Mouse (Mus musculus): ENCODE data around the gene Morn3. TPM values are rescaled to one million over a fixed set of nuclear protein-coding genes. Genes with fewer than 3 reads are reported as not detected.
A peak's percentile ranks its signal among the peaks of the same experiment; 100 is the strongest.

Morn3 gene
- total and polyA plus RNA-seq, 3 experiments: not detected

- Histone ChIP-seq H3K79me2 (replicated peaks; ENCODE audit: control insufficient read depth, extremely low read depth, insufficient read depth, poor library complexity, severe bottlenecking) (no peaks in the 10 kb centered on the region), H3K4me3 (replicated peaks in 1 of 3; ENCODE audit: low read depth in 2 of 3, low read length in 2 of 3, poor library complexity in 1 of 3) (no peak overlapping the region), H3K27me3 (replicated peaks) (no peaks in the 10 kb centered on the region), H3K9me3 (replicated peaks; ENCODE audit: low read length) (no peaks in the 10 kb centered on the region), H3K9ac (ENCODE audit: insufficient read depth, low read depth) (no peak overlapping the region), H3K4me2 (ENCODE audit: insufficient read depth, low read depth, poor library complexity, severe bottlenecking) (no peak overlapping the region), H3K27ac (ENCODE audit: insufficient read depth, low read depth) (no peak overlapping the region), H3K36me3 (replicated peaks in 1 of 2; ENCODE audit: control insufficient read depth in 1 of 2, insufficient read depth in 1 of 2, low read length in 1 of 2) (no peaks in the 10 kb centered on the region), H3K4me1 (ENCODE audit: control insufficient read depth in 1 of 2, insufficient read depth in 2 of 2) (peaks cover 0 to 23% of the 10 kb centered on the region in 2 experiments; a peak in 2 of 4 replicates)
- in situ Hi-C loops (cut with MboI; ENCODE audit: low pct_ligation_motif_present, low pct_unique_long_range_greater_than_20kb, low sequenced_read_pairs): no loop called here
- dilution Hi-C loops (cut with MboI; ENCODE audit: extremely low pct_ligation_motif_present, extremely low pct_unique_long_range_greater_than_20kb, low sequenced_read_pairs): no loop called here
- no peak for DNase-seq (ENCODE audit: extremely low read depth)
- TF ChIP-seq SIN3A (IDR thresholded peaks at IDR 0.05; ENCODE audit: low read length): no peak
- TF ChIP-seq UBTF (IDR thresholded peaks at IDR 0.05; ENCODE audit: low read depth, low read length): no peak
- TF ChIP-seq HCFC1 (IDR thresholded peaks at IDR 0.05; ENCODE audit: low read depth, low read length): no peak
- no peak for TF ChIP-seq ZMIZ1 (IDR thresholded peaks at IDR 0.05; ENCODE audit: low read depth, low read length)
- TF ChIP-seq E2F4 (IDR thresholded peaks at IDR 0.05; ENCODE audit: insufficient replicate concordance, low read depth, low read length): no peak
- no peak for TF ChIP-seq JUN (IDR thresholded peaks at IDR 0.05; ENCODE audit: insufficient read depth, low read depth, low read length)
- no peak for TF ChIP-seq TBP (conservative IDR thresholded peaks at IDR 0.05; ENCODE audit: low read depth, low read length)
- no peak for TF ChIP-seq CTCF (conservative IDR thresholded peaks at IDR 0.05 in 1 of 2, IDR thresholded peaks at IDR 0.05 in 1 of 2; ENCODE audit: low read depth in 2 of 2, low read length in 2 of 2)
- TF ChIP-seq BHLHE40 (IDR thresholded peaks at IDR 0.05; ENCODE audit: low read depth, low read length): no peak
- no peak for TF ChIP-seq POLR2AphosphoS2 (IDR thresholded peaks at IDR 0.05; ENCODE audit: low read depth, low read length)
- TF ChIP-seq CHD2 (IDR thresholded peaks at IDR 0.05; ENCODE audit: low read length): no peak
- no peak for TF ChIP-seq MYC (IDR thresholded peaks at IDR 0.05; ENCODE audit: low read depth, low read length)
- no peak for TF ChIP-seq NRF1 (IDR thresholded peaks at IDR 0.05; ENCODE audit: low read depth, low read length)
- TF ChIP-seq ZC3H11A (IDR thresholded peaks at IDR 0.05; ENCODE audit: low read depth, low read length): no peak
- no peak for TF ChIP-seq IRF4 (IDR thresholded peaks at IDR 0.05; ENCODE audit: low read depth, low read length)
These were observed 6.0 kb downstream of the Morn3 start for GRCm38 (mm10) chr5:123040796-123041195.

- peak overlapping the region; percentile 90 for H3K4me2 ChIP-seq (ENCODE audit: insufficient read depth, low read depth, poor library complexity, severe bottlenecking)
- no peaks in the 10 kb centered on the region for H3K27me3 ChIP-seq (replicated peaks)
- H3K4me3 ChIP-seq (replicated peaks in 1 of 3; ENCODE audit: low read depth in 2 of 3, low read length in 2 of 3, poor library complexity in 1 of 3): peak overlapping the region; percentile 30 to 54 (median 31)
- no peak overlapping the region for H3K27ac ChIP-seq (ENCODE audit: insufficient read depth, low read depth)
- H3K36me3 ChIP-seq (replicated peaks in 1 of 2; ENCODE audit: control insufficient read depth in 1 of 2, insufficient read depth in 1 of 2, low read length in 1 of 2): no peaks in the 10 kb centered on the region
- peaks cover 0 to 18% of the 10 kb centered on the region in 2 experiments; a peak in 2 of 4 replicates for H3K4me1 ChIP-seq (ENCODE audit: control insufficient read depth in 1 of 2, insufficient read depth in 2 of 2)
- in situ Hi-C loops (cut with MboI; ENCODE audit: low pct_ligation_motif_present, low pct_unique_long_range_greater_than_20kb, low sequenced_read_pairs) (loop anchor here (5.0 kb wide), 1 partner anchor 107 kb away; no protein-coding TSS in a partner anchor), dilution Hi-C loops (cut with MboI; ENCODE audit: extremely low pct_ligation_motif_present, extremely low pct_unique_long_range_greater_than_20kb, low sequenced_read_pairs) (no loop called here)
- peak overlapping the region; percentile 34; the same call in 1 of the 2 replicates for H3K9ac ChIP-seq (ENCODE audit: insufficient read depth, low read depth)
- no peaks in the 10 kb centered on the region for H3K79me2 ChIP-seq (replicated peaks; ENCODE audit: control insufficient read depth, extremely low read depth, insufficient read depth, poor library complexity, severe bottlenecking)
- no peaks in the 10 kb centered on the region for H3K9me3 ChIP-seq (replicated peaks; ENCODE audit: low read length)
- peak; percentile 71 for DNase-seq (ENCODE audit: extremely low read depth)
- no peak for TF ChIP-seq ZKSCAN1 (IDR thresholded peaks at IDR 0.05; ENCODE audit: borderline replicate concordance, low read depth, low read length)
- no peak for TF ChIP-seq TBP (conservative IDR thresholded peaks at IDR 0.05; ENCODE audit: low read depth, low read length)
- TF ChIP-seq MAFK (IDR thresholded peaks at IDR 0.05; ENCODE audit: insufficient replicate concordance, low read length): no peak
- TF ChIP-seq EP300 (IDR thresholded peaks at IDR 0.05; ENCODE audit: low read length): no peak
- no peak for TF ChIP-seq USF1 (IDR thresholded peaks at IDR 0.05; ENCODE audit: low read depth, low read length)
- no peak for TF ChIP-seq JUND (conservative IDR thresholded peaks at IDR 0.05; ENCODE audit: low read depth, low read length)
- no peak for TF ChIP-seq ZC3H11A (IDR thresholded peaks at IDR 0.05; ENCODE audit: low read depth, low read length)
- TF ChIP-seq JUN (IDR thresholded peaks at IDR 0.05; ENCODE audit: insufficient read depth, low read depth, low read length): no peak
- no peak for TF ChIP-seq NRF1 (IDR thresholded peaks at IDR 0.05; ENCODE audit: low read depth, low read length)
- no peak for TF ChIP-seq PAX5 (IDR thresholded peaks at IDR 0.05; ENCODE audit: low read length)
- TF ChIP-seq ZMIZ1 (IDR thresholded peaks at IDR 0.05; ENCODE audit: low read depth, low read length): peak; percentile 65; the same call in 1 of the 2 replicates
- TF ChIP-seq MXI1 (IDR thresholded peaks at IDR 0.05; ENCODE audit: low read depth, low read length): peak; percentile 71
- TF ChIP-seq HCFC1 (IDR thresholded peaks at IDR 0.05; ENCODE audit: low read depth, low read length): peak; percentile 49
- no peak for TF ChIP-seq USF2 (conservative IDR thresholded peaks at IDR 0.05; ENCODE audit: low read depth, low read length)
- TF ChIP-seq SMC3 (IDR thresholded peaks at IDR 0.05; ENCODE audit: low read depth, low read length): no peak
- TF ChIP-seq CTCF (conservative IDR thresholded peaks at IDR 0.05 in 1 of 2, IDR thresholded peaks at IDR 0.05 in 1 of 2; ENCODE audit: low read depth in 2 of 2, low read length in 2 of 2): no peak
- TF ChIP-seq BHLHE40 (IDR thresholded peaks at IDR 0.05; ENCODE audit: low read depth, low read length): no peak
- TF ChIP-seq CHD1 (IDR thresholded peaks at IDR 0.05; ENCODE audit: low read depth, low read length): no peak
- peak; percentile 43; the same call in 1 of the 2 replicates for TF ChIP-seq ELF1 (IDR thresholded peaks at IDR 0.05; ENCODE audit: low read depth, low read length)
- peak; percentile 36; the same call in 1 of the 2 replicates for TF ChIP-seq NELFE (IDR thresholded peaks at IDR 0.05; ENCODE audit: low read depth, low read length)
- TF ChIP-seq E2F4 (IDR thresholded peaks at IDR 0.05; ENCODE audit: insufficient replicate concordance, low read depth, low read length): no peak
- TF ChIP-seq MAZ (IDR thresholded peaks at IDR 0.05; ENCODE audit: low read depth, low read length): peak; percentile 80
- no peak for TF ChIP-seq POLR2AphosphoS2 (IDR thresholded peaks at IDR 0.05; ENCODE audit: low read depth, low read length)
- TF ChIP-seq MYC (IDR thresholded peaks at IDR 0.05; ENCODE audit: low read depth, low read length): no peak
- TF ChIP-seq SIN3A (IDR thresholded peaks at IDR 0.05; ENCODE audit: low read length): peak; percentile 66; the same call in 1 of the 2 replicates
- no peak for TF ChIP-seq RCOR1 (conservative IDR thresholded peaks at IDR 0.05; ENCODE audit: low read depth, low read length)
These were observed 7.6 kb downstream of the Morn3 start for GRCm38 (mm10) chr5:123039120-123039752.
